Mouse (Mus musculus) lung, embryonic 14.5 days (tissue): ENCODE measurements around the gene Orai2. TPM values are rescaled to one million over a fixed set of nuclear protein-coding genes. Genes with fewer than 3 reads are reported as not detected.

Experiments
- ATAC-seq: fragments of 200-750 bp; cut with Nextera tagmentation; 2 replicates; pipeline ENCODE4 v1.8.0; 2017; ENCODE audit warnings: mild to moderate bottlenecking, moderate TSS enrichment, moderate library complexity; ENCODE audit not compliant: insufficient read depth
- DNase-seq: peaks from one replicate; pipeline ENCODE4 v3.0.0-alpha.2; 2015
- H3K27ac ChIP-seq: fragments of 300-500 bp; sonication (generic); 2 replicates; pipeline ENCODE4 v1.5.1; 2014; ENCODE audit warnings: low read depth, mild to moderate bottlenecking, moderate library complexity
- H3K27me3 ChIP-seq: fragments of 300-500 bp; sonication (generic); 2 replicates; pipeline ENCODE4 v1.6.1; 2014; ENCODE audit warnings: low read length, control low read depth; ENCODE audit not compliant: insufficient read depth
- H3K36me3 ChIP-seq: fragments of 300-500 bp; sonication (generic); 2 replicates; pipeline ENCODE4 v1.6.1; 2014; ENCODE audit warnings: control low read depth; ENCODE audit not compliant: insufficient read depth
- H3K4me1 ChIP-seq: fragments of 300-500 bp; sonication (generic); 2 replicates; pipeline ENCODE4 v1.6.1; 2014; ENCODE audit warnings: antibody characterized with exemption, control low read depth; ENCODE audit not compliant: insufficient read depth
- H3K4me2 ChIP-seq: fragments of 300-500 bp; sonication (generic); 2 replicates; pipeline ENCODE4 v1.6.1; 2014; ENCODE audit warnings: mild to moderate bottlenecking
- H3K4me3 ChIP-seq: fragments of 300-500 bp; sonication (generic); 2 replicates; pipeline ENCODE4 v1.5.1; 2014; ENCODE audit warnings: low read depth, low read length
- H3K9ac ChIP-seq: fragments of 300-500 bp; sonication (generic); 2 replicates; pipeline ENCODE4 v1.6.1; 2014
- H3K9me3 ChIP-seq: fragments of 300-500 bp; sonication (generic); 2 replicates; pipeline ENCODE4 v1.6.1; 2016; ENCODE audit warnings: low read depth, low read length, control low read depth
- CTCF ChIP-seq: IDR thresholded peaks from 2 replicates; pipeline ENCODE4 v1.5.1; 2016; ENCODE audit warnings: antibody characterized with exemption, low read depth
- WGBS: fragments of 180-500 bp; shearing (Covaris S2); extraction: QIAGEN DNeasy Blood & Tissue Kit; methylation state at CpG from one replicate; pipeline ENCODE4 v1.1.7; 2014; 5-methylcytosine and 5-hydroxymethylcytosine counted together
- polyA plus RNA-seq: library from polyadenylated mRNA; unstranded; fragments of >200 nt; fragmentation: Nextera tagmentation; extraction: Ambion mirVana; gene quantifications from 2 replicates; pipeline ENCODE4 v1.2.1, GENCODE M21; 2014

Gene Orai2
- polyA plus RNA-seq, 1 experiment from 2014 or later, result 7.1 TPM

DNA sequence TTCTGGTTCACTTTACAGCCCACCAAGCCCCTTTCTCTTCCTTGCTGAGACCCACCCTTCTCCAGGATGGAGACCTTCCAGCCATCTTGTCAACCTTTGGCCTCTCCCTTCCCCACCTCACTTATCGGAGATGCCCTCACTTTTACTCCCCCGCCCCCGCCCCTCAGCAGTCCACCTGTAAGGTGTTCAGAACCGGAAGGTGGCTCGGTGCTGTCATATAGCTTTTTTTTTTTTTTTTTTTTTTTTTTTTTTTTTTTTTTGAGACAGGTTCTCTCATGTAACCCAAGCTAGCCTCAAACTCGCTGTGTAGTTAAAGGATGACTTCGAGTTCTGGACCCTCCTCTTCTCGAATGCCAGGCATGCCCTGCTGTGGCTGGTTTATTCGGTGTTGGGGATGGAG is 2.4 kb upstream of the Orai2 start:
- WGBS, result 75% methylated on average over 9 of the region's 9 CpGs
- TF ChIP-seq CTCF, result no peak
- no peaks in the 10 kb centered on the region for H3K27me3 ChIP-seq
- no peak overlapping the region for H3K27ac ChIP-seq
- no peaks in the 10 kb centered on the region; the same call in 1 of the 2 replicates for H3K9me3 ChIP-seq
- peaks cover 4% of the 10 kb centered on the region; the same call in 1 of the 2 replicates for H3K36me3 ChIP-seq
- H3K4me1 ChIP-seq, result 0 out of 2 replicates have a peak, but pooled peaks cover 7% of the 10 kb centered on the region
- H3K4me2 ChIP-seq, result no peak overlapping the region
- H3K9ac ChIP-seq, result no peak overlapping the region
- ATAC-seq, result no peak
- DNase-seq, result no peak
- no peak overlapping the region for H3K4me3 ChIP-seq

DNA sequence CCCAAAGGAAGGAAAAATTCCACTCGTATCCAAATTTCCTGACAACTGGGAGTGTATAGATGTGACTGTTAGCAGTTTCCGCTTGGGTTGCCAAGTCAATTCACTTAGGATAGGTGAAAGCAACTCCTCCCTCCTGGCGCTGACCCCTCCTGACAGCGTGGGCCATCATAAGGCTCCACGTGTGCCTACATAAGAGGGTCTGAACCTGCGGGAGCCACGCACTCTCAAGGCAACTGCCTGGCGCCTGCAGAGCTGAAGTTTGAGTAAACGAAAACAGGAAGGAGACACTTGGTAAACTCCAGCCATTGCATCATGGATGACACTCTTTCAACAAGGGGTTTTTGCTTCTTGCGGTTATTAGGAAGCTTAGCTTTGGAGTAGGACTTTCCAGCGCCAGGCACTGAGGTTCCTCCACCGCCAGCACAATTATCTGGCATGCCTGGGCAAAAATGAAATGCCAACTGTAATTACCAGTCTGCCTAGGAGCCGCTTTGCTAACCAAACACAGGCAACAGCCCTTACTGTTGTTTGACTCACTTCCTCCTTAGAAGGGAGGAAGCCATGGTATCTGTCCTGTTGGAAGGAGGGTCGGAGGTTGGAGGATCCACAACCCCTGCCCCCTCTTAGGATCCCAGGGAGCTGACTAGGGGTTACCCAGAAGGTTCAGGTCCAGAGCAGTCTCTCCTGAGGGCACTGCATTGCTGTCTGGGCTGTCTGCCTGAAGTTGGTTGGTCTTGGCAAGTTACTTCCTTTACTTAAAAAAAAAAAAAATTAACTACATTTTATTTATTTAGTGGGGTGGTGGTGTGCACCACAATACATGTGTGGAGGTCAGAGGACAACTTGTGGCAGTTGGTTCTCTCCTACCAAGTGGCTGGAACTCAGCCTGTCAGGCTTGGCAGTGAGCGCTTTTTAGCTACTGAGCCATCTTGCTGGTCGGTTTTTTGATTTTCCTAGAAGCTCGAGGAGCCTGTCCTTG is 1.1 kb upstream of the Orai2 start:
- Histone ChIP-seq H3K36me3 (no peaks in the 10 kb centered on the region), H3K4me2 (peak overlapping the region; percentile 91), H3K4me1 (0 out of 2 replicates have a peak, but pooled peaks cover 7% of the 10 kb centered on the region), H3K27me3 (no peaks in the 10 kb centered on the region), H3K27ac (no peak overlapping the region), H3K9me3 (no peaks in the 10 kb centered on the region; the same call in 1 of the 2 replicates), H3K9ac (no peak overlapping the region), H3K4me3 (peak overlapping the region; percentile 57)
- ATAC-seq, result 0 out of 2 replicates have a peak, but pooled peaks have one; percentile 2
- DNase-seq, result peak; percentile 24
- WGBS, result 28% methylated on average over 17 of the region's 17 CpGs
- no peak for TF ChIP-seq CTCF

DNA sequence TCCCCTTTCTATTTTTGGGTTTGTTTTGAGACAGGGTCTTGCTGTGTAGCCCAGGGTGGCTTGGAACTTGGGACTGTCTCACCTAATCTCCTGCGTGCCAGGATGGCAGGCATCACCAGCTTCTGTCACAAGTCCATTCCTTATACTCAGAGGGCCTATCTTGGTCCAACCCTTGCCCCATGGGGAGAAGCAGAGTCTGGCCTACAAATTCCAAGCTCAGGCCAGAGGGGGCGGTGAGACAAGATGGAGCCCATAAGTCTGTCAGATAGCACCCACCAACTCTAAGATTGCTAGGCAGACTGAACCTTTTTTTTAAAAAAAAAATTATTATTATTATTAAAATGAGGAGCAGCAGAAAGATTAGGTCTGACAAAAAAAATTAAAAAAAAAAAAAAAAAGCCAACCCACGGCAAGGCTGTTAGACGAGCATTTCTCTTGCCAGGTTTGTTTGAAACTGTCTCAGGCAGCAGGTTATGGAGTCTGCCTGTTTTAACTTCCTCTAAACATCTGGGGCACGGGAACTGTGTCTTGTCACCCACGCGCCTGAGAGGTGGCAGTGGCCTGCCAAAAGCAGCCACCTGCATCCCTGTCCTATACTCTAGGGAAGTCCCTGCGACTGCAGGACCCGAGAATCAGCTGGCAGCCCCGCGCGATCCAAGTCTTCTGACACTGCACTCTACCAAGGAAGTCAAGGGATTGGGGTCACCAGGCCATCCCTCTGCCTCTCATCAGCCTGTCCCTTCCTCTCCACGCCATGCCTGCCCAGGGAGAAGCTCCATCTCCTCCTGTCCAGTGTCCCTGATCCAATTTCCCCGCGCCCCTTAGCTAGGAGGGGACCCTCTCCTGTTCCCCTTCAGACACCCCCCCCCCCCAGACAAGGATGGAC is 644 bp downstream of the Orai2 start:
- H3K4me3 ChIP-seq, result peak overlapping the region; percentile 57
- no peaks in the 10 kb centered on the region for H3K36me3 ChIP-seq
- no peaks in the 10 kb centered on the region for H3K27me3 ChIP-seq
- ATAC-seq (peak; percentile 51; the same call in 1 of the 2 replicates), DNase-seq (peak; percentile 38)
- no peak overlapping the region for H3K27ac ChIP-seq
- peak overlapping the region; percentile 91 for H3K4me2 ChIP-seq
- 0 out of 2 replicates have a peak, but pooled peaks cover 7% of the 10 kb centered on the region for H3K4me1 ChIP-seq
- 9% methylated on average over 15 of the region's 15 CpGs for WGBS
- H3K9me3 ChIP-seq, result no peaks in the 10 kb centered on the region; the same call in 1 of the 2 replicates
- no peak for TF ChIP-seq CTCF
- H3K9ac ChIP-seq, result peak overlapping the region; percentile 59

DNA sequence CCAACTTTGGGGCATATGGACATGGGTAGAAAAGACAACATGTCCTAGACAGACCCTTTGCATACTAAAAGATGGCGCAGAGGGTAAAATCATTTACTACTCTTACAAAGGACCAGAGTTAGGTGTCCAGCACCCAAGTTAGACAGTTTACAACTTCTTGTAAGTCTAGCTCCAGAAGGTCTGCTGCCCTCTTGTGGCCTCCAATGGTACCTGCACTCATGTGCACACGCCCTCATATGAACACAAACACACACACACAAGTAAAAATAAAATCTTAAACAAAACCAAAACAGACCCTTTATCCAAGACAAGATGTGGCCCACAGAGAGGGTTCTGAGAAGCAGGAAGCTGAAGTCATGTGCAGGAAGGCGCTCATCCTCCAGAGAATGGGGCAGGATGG is 2.4 kb downstream of the Orai2 start:
- WGBS, result 90% methylated on average over 3 of the region's 3 CpGs
- peak; percentile 45; the same call in 1 of the 2 replicates for TF ChIP-seq CTCF

DNA sequence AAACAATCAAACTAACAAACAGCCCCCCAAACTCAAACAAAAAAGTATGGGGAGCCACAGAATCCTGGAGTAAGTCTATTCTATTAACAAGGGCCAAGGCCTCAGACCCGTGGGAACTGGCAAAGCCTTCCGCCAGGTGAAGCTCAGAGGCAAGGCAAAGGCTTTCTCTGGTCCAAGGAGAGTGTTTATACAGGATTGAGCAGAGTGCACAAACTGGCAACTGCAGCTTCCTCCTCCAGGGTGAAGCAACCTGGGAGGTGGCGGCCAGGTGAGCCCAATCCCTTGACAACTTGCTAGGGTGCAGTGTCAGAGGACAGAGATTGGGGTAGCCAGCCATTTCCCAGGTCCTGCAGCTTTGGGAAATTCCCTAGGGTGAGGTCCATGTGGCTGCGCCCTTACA is 3.2 kb downstream of the Orai2 start:
- no peak for ATAC-seq

More for the DNA sequence above, 2.4 kb downstream of the Orai2 start:
- ATAC-seq (no peak), DNase-seq (no peak)
- H3K36me3 ChIP-seq, result no peaks in the 10 kb centered on the region
- H3K4me3 ChIP-seq, result no peak overlapping the region
- no peak overlapping the region for H3K9ac ChIP-seq
- no peaks in the 10 kb centered on the region; the same call in 1 of the 2 replicates for H3K9me3 ChIP-seq
- H3K27ac ChIP-seq, result no peak overlapping the region
- H3K4me2 ChIP-seq, result no peak overlapping the region
- 0 out of 2 replicates have a peak, but pooled peaks cover 2% of the 10 kb centered on the region for H3K4me1 ChIP-seq
- no peaks in the 10 kb centered on the region for H3K27me3 ChIP-seq

DNA sequence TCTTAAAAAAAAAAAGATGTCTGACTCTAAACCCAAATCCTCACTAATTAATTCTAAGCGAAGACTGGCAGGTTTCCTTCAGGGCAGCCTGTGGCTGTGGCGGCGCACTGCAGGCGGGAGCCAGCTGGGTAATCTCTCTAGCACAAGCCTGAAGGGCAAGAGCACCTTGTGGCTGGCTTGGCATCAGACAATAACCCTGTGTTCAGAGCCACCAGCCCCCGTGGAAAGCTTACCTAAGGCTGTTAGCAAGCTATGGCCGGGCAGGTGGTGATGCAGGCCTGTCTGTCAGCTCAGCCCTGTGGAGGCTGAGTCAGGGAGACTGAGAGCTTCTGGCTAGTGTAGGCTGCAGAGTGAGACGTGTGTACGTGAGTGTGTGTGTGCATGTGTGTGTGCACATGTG is 5.3 kb downstream of the Orai2 start:
- WGBS, result 72% methylated on average over 8 of the region's 8 CpGs
- Histone ChIP-seq H3K4me1 (no peaks in the 10 kb centered on the region), H3K36me3 (no peaks in the 10 kb centered on the region), H3K4me2 (no peak overlapping the region), H3K4me3 (no peak overlapping the region), H3K27me3 (no peaks in the 10 kb centered on the region), H3K27ac (no peak overlapping the region), H3K9me3 (no peaks in the 10 kb centered on the region; the same call in 1 of the 2 replicates), H3K9ac (no peak overlapping the region)
- DNase-seq (no peak), ATAC-seq (no peak)
- no peak for TF ChIP-seq CTCF

More for the DNA sequence above, 3.2 kb downstream of the Orai2 start:
- 0 out of 2 replicates have a peak, but pooled peaks cover 2% of the 10 kb centered on the region for H3K4me1 ChIP-seq
- no peak for DNase-seq
- no peaks in the 10 kb centered on the region; the same call in 1 of the 2 replicates for H3K9me3 ChIP-seq
- no peak overlapping the region for H3K4me2 ChIP-seq
- no peaks in the 10 kb centered on the region for H3K36me3 ChIP-seq
- H3K4me3 ChIP-seq, result no peak overlapping the region
- no peak for TF ChIP-seq CTCF
- no peak overlapping the region for H3K9ac ChIP-seq
- 85% methylated on average over 4 of the region's 4 CpGs for WGBS
- no peaks in the 10 kb centered on the region for H3K27me3 ChIP-seq
- H3K27ac ChIP-seq, result no peak overlapping the region
